Mouse (Mus musculus) CD4-positive, CD25-positive, alpha-beta regulatory T cell, adult 2 months (primary cell): Measurements from ENCODE around the gene Gng5.

Experiments
- DNase-seq: peaks from one replicate; pipeline ENCODE4 v3.0.0-alpha.2; 2012; ENCODE audit warnings: low read depth, low spot score

Gng5 gene

DNA sequence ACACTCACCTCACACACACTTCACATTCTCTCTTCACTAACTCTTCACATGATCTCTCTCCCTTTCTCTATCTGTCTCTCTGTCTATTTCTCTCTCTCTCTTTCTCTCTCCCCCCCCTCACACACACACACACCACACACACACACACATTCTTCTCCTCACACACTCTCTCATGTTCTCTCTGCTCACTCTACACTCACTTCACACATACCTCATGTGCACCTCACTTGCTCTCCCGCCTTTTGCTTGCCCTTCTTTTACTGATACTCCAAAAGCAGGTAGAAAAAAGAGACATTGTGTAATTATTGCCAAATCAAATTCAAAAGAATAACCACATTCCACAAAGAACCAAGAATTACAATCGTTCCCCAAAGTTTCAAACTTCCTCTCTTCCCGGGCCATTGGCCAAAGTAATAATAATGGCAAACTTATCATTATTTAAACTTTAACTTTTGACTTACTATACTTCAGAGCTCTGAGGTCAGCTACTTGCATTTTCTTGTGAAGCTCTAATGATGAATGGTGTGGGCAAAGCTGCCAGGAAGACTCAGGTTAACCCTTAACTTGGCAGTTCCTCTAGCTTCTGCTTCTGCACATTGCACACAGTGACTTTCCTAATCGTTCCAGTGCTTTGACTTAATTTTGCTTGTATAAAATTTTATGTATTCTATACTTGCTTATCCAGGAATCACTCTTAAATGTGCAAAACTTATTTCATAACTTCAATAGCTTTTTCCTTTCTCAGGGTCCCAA, 41.1 kb downstream of the Gng5 start:
- no peak for DNase-seq

DNA sequence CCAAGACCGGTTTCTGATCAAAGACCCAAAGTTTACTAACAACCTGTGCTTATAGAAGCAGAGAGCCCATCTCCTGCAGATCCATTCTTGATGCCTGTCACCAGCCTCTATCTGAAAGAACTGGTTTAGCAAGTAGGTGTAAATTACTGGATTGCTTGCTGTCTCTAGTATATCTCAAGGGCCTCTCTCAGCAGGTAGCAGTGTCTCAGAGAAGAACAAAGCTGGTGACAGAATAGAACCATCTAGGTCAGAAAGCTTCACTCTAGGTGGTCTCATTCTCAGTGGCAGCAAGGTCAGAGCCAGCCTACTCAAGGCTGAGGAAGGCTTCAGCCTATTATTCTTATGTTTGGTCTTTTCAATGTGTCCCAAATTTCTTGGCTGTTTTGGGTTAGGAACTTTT, 44.0 kb downstream of the Gng5 start:
- no peak for DNase-seq

DNA sequence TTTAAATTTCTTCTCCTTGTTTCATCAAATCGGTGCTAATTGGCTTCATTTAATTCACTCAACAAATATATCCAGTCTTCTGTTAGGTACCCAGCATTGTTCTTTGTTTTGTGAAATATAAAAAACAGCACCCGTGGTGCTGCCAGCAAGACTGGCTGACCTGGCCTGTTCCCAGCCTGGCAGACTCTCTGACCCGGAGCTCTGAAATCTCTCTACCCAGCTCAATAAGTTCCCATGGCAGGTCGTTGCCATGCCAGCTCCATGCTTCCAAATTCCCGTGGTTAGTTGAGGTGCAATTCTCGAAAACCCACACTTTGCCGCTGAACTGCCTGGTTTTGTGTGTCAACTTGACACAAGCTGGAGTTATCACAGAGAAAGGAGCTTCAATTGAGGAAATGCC, 55.2 kb downstream of the Gng5 start:
- DNase-seq = no peak
